Mouse (Mus musculus): ENCODE measurements around the gene Tomm40l. TPM values are rescaled to one million over a fixed set of nuclear protein-coding genes. Genes with fewer than 3 reads are reported as not detected.
"Not testable (repeated sequence)": the region's sequence is repeated elsewhere in the genome, so short reads cannot be mapped to it uniquely, and the experiment has no call there.

Tomm40l gene
- polyA plus RNA-seq, 1 experiment from 2014 or later, result 33.4 TPM

DNA sequence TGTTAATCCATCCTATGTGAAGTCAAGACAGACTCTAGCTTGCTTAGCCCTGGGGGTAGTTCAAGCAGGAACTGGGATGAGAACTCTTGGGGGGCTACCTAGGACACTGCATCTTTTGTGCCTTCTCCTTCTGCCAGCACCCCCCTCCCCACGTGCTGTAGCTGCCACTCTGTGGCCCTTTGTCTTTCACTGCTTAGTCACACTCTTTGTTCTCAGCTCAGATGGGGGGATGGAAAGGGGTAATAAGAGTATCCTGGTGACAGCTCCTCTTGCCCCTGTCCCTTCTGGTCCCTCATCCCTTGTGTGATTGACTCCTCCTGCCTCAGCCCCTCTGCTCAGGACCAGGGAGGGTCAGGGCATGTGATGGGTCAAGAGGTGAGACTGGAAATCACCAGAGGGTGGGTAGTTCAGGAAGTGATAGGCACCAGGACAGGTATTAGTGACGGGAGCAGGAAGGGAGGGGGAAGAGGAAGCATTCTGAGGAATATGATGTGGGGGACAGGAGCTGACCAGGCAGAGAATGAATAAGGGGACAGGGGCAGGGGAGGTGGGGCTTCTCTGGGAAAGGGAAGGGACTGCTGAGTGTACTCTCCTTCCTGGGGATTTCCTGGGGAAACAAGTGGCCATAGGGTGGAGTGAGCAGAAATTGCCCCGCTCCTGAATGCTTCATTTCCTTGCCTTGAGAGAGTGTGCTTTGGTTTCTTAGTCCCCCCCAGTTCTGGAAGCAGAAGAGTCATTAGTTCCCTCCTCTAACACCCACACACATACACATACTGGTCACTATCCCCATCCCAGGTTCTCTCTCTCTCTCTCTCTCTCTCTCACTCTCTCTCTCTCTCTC is 26.3 kb upstream of the Tomm40l start:
- Histone ChIP-seq H3K4me3 (no peak overlapping the region), H3K4me1 (peaks cover 55% of the 10 kb centered on the region), H3K36me3 (peaks cover 8% of the 10 kb centered on the region), H3K9me3 (no peaks in the 10 kb centered on the region), H3K27ac (replicated peaks) (0 out of 2 replicates have a peak overlapping the region, but pooled peaks have one; percentile 62), H3K9ac (replicated peaks) (no peak overlapping the region), H3K27me3 (peaks cover 8% of the 10 kb centered on the region; the same call in 1 of the 2 replicates), H3K4me2 (replicated peaks) (no peak overlapping the region)
- 33% methylated on average over 3 of the region's 3 CpGs for WGBS
- no peak for ATAC-seq (ENCODE audit: low FRiP score, low read depth)

DNA sequence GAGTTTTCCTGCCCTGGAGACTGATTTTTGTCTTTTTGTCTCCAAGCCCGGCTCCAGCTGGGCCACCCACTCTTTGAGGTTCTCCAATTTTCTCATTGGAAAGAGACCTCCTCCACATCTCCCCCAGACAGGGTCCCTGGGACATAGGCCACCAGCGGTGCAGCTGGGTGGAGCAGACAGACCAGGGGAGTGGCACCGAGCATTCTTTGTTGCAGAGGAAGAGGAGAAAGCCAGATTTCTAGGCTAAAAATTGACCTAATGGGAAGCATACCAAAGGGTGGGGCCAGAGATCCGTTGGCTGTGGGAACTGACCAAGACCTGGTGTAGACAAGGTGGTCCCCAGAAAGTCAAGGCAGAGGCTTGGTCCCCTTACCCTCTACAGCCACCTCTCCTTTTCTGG is 25.6 kb upstream of the Tomm40l start:
- Histone ChIP-seq H3K27ac (replicated peaks) (peak overlapping the region; percentile 62), H3K9me3 (no peaks in the 10 kb centered on the region), H3K4me2 (replicated peaks) (peak overlapping the region; percentile 83), H3K9ac (replicated peaks) (0 out of 2 replicates have a peak overlapping the region, but pooled peaks have one; percentile 38), H3K27me3 (peaks cover 8% of the 10 kb centered on the region; the same call in 1 of the 2 replicates), H3K4me1 (peaks cover 55% of the 10 kb centered on the region), H3K4me3 (peak overlapping the region; percentile 83; the same call in 1 of the 2 replicates), H3K36me3 (peaks cover 14% of the 10 kb centered on the region)
- no peak for ATAC-seq (ENCODE audit: low FRiP score, low read depth)
- WGBS, result 22% methylated on average over 4 of the region's 4 CpGs

DNA sequence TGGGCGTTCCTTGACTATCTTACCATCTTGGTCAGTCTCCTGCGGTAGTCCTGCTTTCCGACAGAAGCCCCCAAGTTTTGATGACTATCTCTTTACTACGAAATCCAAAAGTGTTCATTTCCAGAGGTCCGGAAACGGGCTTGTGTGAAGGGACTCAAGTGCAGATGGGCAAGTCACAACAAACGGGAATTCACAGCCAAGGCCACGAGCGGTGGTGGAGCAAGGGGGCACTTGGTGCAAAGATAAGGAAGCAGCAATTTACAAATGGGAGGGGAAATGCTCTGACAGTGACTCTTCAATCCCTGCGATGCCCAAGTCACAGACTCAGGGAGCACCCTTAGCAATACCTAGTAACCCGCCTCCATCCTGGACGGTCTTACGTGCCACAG is 25.1 kb upstream of the Tomm40l start:
- peak; percentile 3; the same call in 1 of the 2 replicates for ATAC-seq (ENCODE audit: low FRiP score, low read depth)
- H3K27ac ChIP-seq (replicated peaks), result peak overlapping the region; percentile 62
- WGBS, result 19% methylated on average over 13 of the region's 13 CpGs

DNA sequence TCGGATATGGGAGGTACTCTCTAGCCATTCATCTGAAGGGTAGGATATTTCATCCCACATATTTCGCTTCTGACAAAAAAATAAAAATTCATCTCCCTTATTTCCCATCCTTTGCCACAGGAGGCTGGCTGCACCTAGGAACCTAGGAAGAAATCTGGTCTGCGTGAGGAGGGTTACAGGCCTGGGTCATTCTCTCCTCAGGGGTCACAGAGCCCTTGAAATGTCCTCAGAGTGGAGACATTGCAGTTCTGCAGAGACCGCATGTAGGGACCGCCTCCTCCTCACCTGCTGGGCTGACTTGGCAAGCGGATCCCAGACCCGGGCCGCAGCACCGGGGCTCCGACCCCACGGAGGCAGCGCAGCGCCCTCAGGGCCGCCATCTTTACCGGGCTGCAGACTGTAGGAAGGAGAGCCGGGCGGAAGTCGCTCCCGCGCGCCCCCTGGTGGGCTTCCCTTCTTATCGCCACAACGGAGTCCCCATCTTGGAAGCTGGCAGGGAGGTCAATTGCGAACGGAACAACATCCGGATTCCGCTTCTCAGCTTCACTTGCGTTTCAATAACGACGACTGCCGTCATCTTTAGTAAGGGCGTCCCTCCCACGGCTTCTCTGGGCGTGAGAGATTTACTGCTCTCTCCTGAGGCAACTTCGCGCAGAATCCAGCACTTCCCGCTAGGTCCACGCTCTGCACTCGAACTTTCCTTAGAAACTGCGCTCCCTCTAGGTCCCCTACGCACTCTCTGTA is 24.6 kb upstream of the Tomm40l start:
- peaks cover 48% of the 10 kb centered on the region for H3K4me1 ChIP-seq
- H3K36me3 ChIP-seq, result peaks cover 24% of the 10 kb centered on the region
- peak overlapping the region; percentile 83 for H3K4me2 ChIP-seq (replicated peaks)
- H3K27me3 ChIP-seq, result 0 out of 2 replicates have a peak, but pooled peaks cover 5% of the 10 kb centered on the region
- WGBS, result 0% methylated on average over 41 of the region's 41 CpGs
- H3K9me3 ChIP-seq, result no peaks in the 10 kb centered on the region
- H3K9ac ChIP-seq (replicated peaks), result peak overlapping the region; percentile 89
- peak; percentile 89 for ATAC-seq (ENCODE audit: low FRiP score, low read depth)
- H3K27ac ChIP-seq (replicated peaks), result peak overlapping the region; percentile 69
- peak overlapping the region; percentile 83 for H3K4me3 ChIP-seq

More for the DNA sequence above, 25.1 kb upstream of the Tomm40l start:
- H3K4me2 ChIP-seq (replicated peaks), result peak overlapping the region; percentile 83
- peak overlapping the region; percentile 83 for H3K4me3 ChIP-seq
- peak overlapping the region; percentile 38; the same call in 1 of the 2 replicates for H3K9ac ChIP-seq (replicated peaks)
- no peaks in the 10 kb centered on the region for H3K9me3 ChIP-seq
- 0 out of 2 replicates have a peak, but pooled peaks cover 5% of the 10 kb centered on the region for H3K27me3 ChIP-seq
- H3K4me1 ChIP-seq, result peaks cover 53% of the 10 kb centered on the region
- H3K36me3 ChIP-seq, result peaks cover 19% of the 10 kb centered on the region

DNA sequence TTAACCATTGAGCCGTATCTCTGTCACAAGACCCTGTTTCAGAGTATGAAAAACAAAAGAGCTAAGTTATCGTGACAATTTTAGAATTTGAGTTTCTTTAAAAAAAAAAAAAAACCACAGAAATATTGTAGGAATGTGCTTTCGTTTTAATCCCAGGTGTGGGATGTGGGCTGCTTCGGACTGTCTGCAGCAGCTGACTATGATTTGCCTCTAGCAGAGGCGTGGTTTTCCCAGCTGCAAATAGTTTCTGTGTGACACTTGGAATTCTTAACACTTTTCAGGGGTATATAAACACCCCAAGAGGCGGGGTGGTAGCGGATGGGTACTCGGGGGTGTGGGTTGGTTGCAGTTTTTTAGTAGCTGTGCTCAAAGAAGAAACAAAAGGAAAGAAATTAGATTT is 23.0 kb upstream of the Tomm40l start:
- Histone ChIP-seq H3K9me3 (no peaks in the 10 kb centered on the region), H3K36me3 (peaks cover 38% of the 10 kb centered on the region), H3K27ac (replicated peaks) (no peak overlapping the region), H3K4me2 (replicated peaks) (0 out of 2 replicates have a peak overlapping the region, but pooled peaks have one; percentile 83), H3K4me3 (no peak overlapping the region), H3K27me3 (0 out of 2 replicates have a peak, but pooled peaks cover 5% of the 10 kb centered on the region), H3K4me1 (peaks cover 33% of the 10 kb centered on the region), H3K9ac (replicated peaks) (no peak overlapping the region)
- WGBS, result 89% methylated on average over 8 of the region's 8 CpGs
- ATAC-seq (ENCODE audit: low FRiP score, low read depth), result no peak

DNA sequence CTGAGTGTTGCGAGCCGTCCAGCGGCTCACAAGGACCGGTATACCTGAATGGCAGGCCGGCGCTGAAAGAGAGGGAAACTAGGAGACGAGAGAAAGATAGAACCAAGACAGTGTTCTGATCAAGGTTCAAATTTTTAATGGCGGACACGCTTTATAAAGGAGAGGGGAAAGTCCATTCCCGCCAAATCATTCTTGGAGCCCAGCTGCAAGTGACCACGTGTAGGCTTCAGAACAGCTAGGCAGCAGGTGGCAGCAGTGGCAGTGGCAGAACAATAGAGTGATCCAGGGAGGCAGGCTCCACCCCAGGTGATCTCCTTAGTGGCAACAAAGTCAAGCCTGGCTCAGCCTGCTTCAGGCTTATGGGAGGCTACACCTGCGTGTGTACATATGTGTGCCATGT is 19.6 kb upstream of the Tomm40l start:
- peaks cover 13% of the 10 kb centered on the region for H3K4me1 ChIP-seq
- not testable (repeated sequence) for H3K4me3 ChIP-seq; H3K27ac ChIP-seq (replicated peaks); H3K4me2 ChIP-seq (replicated peaks); H3K27me3 ChIP-seq; H3K9ac ChIP-seq (replicated peaks); ATAC-seq (ENCODE audit: low FRiP score, low read depth); H3K9me3 ChIP-seq
- peaks cover 72% of the 10 kb centered on the region for H3K36me3 ChIP-seq
- WGBS, result 82% methylated on average over 12 of the region's 12 CpGs

DNA sequence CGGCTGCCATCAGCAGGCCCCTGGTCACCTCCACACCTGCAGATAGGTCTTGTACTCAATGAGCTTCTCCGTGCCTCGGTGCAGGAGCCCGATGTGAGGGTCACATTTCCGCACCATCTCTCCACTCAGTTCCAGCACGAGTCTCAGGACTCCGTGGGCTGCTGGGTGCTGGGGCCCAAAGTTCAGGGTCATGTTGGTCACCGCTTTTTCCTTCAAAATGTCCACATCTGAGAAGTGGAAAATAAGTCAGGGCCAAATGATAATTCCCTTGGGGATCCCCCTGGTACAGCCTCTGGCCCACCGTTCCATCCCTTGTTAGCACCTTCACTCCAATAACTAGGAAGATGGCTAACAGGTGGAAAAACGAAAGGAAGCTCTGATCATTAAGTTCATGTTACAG is 18.6 kb upstream of the Tomm40l start:
- Histone ChIP-seq H3K4me2 (replicated peaks) (no peak overlapping the region), H3K27ac (replicated peaks) (no peak overlapping the region), H3K4me1 (peaks cover 7% of the 10 kb centered on the region), H3K27me3 (no peaks in the 10 kb centered on the region), H3K9me3 (no peaks in the 10 kb centered on the region), H3K36me3 (peaks cover 81% of the 10 kb centered on the region), H3K4me3 (no peak overlapping the region), H3K9ac (replicated peaks) (no peak overlapping the region)
- 92% methylated on average over 10 of the region's 10 CpGs for WGBS
- ATAC-seq (ENCODE audit: low FRiP score, low read depth), result no peak

DNA sequence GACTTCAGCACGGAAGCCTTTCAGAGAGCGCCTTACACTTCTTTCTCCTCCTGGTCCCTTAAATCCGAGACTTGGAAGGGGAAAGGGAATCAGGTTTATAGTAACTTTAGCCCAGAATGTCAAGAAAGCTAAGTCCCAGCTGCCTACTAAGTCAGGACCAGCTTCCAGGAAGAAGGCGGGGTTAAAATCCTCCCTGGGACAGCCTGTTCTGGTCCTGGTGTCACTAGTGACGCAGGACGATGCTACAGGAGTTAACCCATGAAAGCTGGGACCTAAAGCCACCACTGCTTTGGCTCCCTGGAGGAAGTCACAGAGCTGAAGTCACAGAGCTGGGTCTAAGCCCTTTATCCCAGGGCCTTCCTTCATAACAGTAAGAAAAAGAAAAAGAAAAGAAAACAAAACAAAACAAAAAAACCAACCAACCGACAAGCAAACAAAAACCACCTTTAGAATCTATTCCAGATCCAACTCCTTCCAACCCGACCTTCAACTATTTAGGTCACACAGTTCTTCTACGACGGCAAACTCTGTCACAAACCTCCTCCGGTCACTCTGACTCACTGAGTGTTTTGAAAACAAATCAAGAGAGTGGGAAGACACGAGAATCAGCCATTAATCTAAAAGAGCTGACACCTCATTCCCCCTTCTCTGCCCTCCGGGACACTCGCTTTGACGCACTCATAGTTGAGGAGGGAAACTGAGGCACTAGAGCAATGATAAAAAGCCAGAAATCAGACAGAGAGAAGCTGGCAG is 17.9 kb upstream of the Tomm40l start:
- WGBS, result 86% methylated on average over 15 of the region's 15 CpGs
- H3K4me1 ChIP-seq, result 0 out of 2 replicates have a peak, but pooled peaks cover 2% of the 10 kb centered on the region

DNA sequence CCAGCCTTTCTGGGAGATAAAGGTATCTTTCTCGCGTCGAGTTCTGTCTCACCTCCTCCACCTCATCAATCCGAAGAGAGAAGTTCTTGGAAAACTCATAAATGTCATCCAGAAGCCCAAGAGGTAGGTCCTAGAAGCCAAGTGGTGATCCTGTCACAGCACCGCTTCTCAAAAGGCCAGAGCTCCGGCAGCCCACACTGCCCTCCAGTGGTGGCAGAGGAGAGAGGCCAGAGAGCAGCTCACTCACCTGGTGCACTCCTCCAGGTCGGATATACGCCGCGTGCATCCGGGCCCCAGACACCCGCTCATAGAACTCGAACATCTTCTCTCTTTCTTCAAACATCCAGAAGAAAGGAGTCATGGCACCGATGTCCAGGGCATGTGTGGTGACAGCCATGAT is 16.1 kb upstream of the Tomm40l start:
- Histone ChIP-seq H3K4me2 (replicated peaks) (no peak overlapping the region), H3K9ac (replicated peaks) (no peak overlapping the region), H3K9me3 (no peaks in the 10 kb centered on the region), H3K27ac (replicated peaks) (no peak overlapping the region), H3K36me3 (peaks cover 96% of the 10 kb centered on the region), H3K4me1 (no peaks in the 10 kb centered on the region), H3K4me3 (no peak overlapping the region), H3K27me3 (no peaks in the 10 kb centered on the region)
- 70% methylated on average over 14 of the region's 14 CpGs for WGBS
- ATAC-seq (ENCODE audit: low FRiP score, low read depth), result no peak

More for the DNA sequence above, 17.9 kb upstream of the Tomm40l start:
- Histone ChIP-seq H3K4me2 (replicated peaks) (no peak overlapping the region), H3K27ac (replicated peaks) (no peak overlapping the region), H3K27me3 (no peaks in the 10 kb centered on the region), H3K9me3 (no peaks in the 10 kb centered on the region), H3K36me3 (peaks cover 88% of the 10 kb centered on the region), H3K4me3 (no peak overlapping the region), H3K9ac (replicated peaks) (no peak overlapping the region)
- ATAC-seq (ENCODE audit: low FRiP score, low read depth), result no peak

DNA sequence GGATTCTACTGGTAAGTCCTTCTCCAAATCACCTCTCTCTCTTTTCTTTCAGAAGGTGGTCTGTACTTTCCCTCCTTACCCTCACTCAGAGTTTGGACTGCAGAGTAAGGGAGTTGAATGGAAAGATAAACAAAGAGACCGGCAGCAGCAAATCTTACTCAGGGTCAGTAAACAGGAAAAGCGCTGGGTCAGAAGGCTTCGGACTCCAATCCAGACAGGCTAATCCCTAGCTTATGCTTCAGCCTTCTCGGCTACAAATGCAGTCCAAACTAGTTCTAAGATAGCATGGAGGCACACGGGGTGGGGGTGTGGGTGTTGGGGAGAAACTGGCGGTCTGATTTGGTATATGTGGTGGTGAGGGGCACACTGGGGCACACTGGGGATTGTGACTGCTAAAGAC is 15.1 kb upstream of the Tomm40l start:
- Histone ChIP-seq H3K4me2 (replicated peaks) (no peak overlapping the region), H3K4me3 (no peak overlapping the region), H3K9ac (replicated peaks) (no peak overlapping the region), H3K27me3 (no peaks in the 10 kb centered on the region), H3K27ac (replicated peaks) (no peak overlapping the region), H3K4me1 (no peaks in the 10 kb centered on the region), H3K9me3 (no peaks in the 10 kb centered on the region), H3K36me3 (peaks cover 88% of the 10 kb centered on the region)
- ATAC-seq (ENCODE audit: low FRiP score, low read depth), result no peak
- WGBS, result 69% methylated on average over 6 of the region's 6 CpGs

DNA sequence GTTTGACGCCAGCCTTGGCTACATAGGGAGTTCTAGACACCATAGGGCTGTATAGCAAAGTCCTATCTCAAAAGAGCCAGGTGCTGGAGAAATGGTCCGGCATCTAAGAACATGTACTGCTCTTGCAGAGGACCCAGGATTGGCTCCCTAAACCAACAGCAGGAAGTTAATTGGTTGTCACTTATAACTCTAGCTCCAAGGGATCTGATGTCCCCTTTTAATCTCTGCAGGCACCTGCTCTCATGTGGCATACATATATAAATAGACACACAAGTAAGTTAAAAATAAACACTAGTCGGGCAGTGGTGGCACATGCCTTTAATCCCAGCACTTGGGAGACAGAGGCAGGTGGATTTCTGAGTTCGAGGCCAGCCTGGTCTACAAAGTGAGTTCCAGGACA is 13.5 kb upstream of the Tomm40l start:
- H3K4me2 ChIP-seq (replicated peaks), result no peak overlapping the region
- no peaks in the 10 kb centered on the region for H3K9me3 ChIP-seq
- peaks cover 74% of the 10 kb centered on the region for H3K36me3 ChIP-seq
- no peak for ATAC-seq (ENCODE audit: low FRiP score, low read depth)
- no peak overlapping the region for H3K9ac ChIP-seq (replicated peaks)
- no peaks in the 10 kb centered on the region for H3K4me1 ChIP-seq
- no peaks in the 10 kb centered on the region for H3K27me3 ChIP-seq
- WGBS, result 93% methylated on average over 4 of the region's 4 CpGs
- H3K4me3 ChIP-seq, result no peak overlapping the region
- no peak overlapping the region for H3K27ac ChIP-seq (replicated peaks)
